Mouse (Mus musculus): Measurements from ENCODE around the gene Syt17. TPM values are rescaled to one million over a fixed set of nuclear protein-coding genes. Genes with fewer than 3 reads are reported as not detected.

Gene Syt17
- total and polyA plus RNA-seq, 3 experiments = not detected

GRCm38 (mm10) chr7:118414183-118414582 lies 33.8 kb downstream of the Syt17 start:
- Histone ChIP-seq H3K4me3 (replicated peaks in 1 of 3; ENCODE audit: low read depth in 2 of 3, low read length in 2 of 3, poor library complexity in 1 of 3) (no peak overlapping the region), H3K9ac (ENCODE audit: insufficient read depth, low read depth) (no peak overlapping the region), H3K79me2 (replicated peaks; ENCODE audit: control insufficient read depth, extremely low read depth, insufficient read depth, poor library complexity, severe bottlenecking) (no peaks in the 10 kb centered on the region), H3K27me3 (replicated peaks) (no peaks in the 10 kb centered on the region), H3K4me2 (ENCODE audit: insufficient read depth, low read depth, poor library complexity, severe bottlenecking) (no peak overlapping the region), H3K27ac (ENCODE audit: insufficient read depth, low read depth) (no peak overlapping the region), H3K4me1 (ENCODE audit: control insufficient read depth in 1 of 2, insufficient read depth in 2 of 2) (0 out of 4 replicates have a peak, but pooled peaks cover 0 to 3% of the 10 kb centered on the region in 2 experiments), H3K36me3 (replicated peaks in 1 of 2; ENCODE audit: control insufficient read depth in 1 of 2, insufficient read depth in 1 of 2, low read length in 1 of 2) (no peaks in the 10 kb centered on the region), H3K9me3 (replicated peaks; ENCODE audit: low read length) (no peaks in the 10 kb centered on the region)
- dilution Hi-C loops (cut with MboI; ENCODE audit: extremely low pct_ligation_motif_present, extremely low pct_unique_long_range_greater_than_20kb, low sequenced_read_pairs) = no loop called here
- no peak for TF ChIP-seq HCFC1 (IDR thresholded peaks at IDR 0.05; ENCODE audit: low read depth, low read length)
- TF ChIP-seq MEF2A (IDR thresholded peaks at IDR 0.05; ENCODE audit: borderline replicate concordance, low read depth, low read length) = no peak
- no peak for TF ChIP-seq USF2 (conservative IDR thresholded peaks at IDR 0.05; ENCODE audit: low read depth, low read length)
- TF ChIP-seq UBTF (IDR thresholded peaks at IDR 0.05; ENCODE audit: low read depth, low read length) = no peak
- in situ Hi-C loops (cut with MboI; ENCODE audit: low pct_ligation_motif_present, low pct_unique_long_range_greater_than_20kb, low sequenced_read_pairs) = loop anchor here (5.0 kb wide), 1 partner anchor 102 kb away; no protein-coding TSS in a partner anchor
- no peak for DNase-seq (ENCODE audit: extremely low read depth)

- no peak for DNase-seq (ENCODE audit: extremely low read depth)
- TF ChIP-seq CHD2 (IDR thresholded peaks at IDR 0.05; ENCODE audit: low read length) = no peak
- no peak for TF ChIP-seq USF1 (IDR thresholded peaks at IDR 0.05; ENCODE audit: low read depth, low read length)
- no peak for TF ChIP-seq E2F4 (IDR thresholded peaks at IDR 0.05; ENCODE audit: insufficient replicate concordance, low read depth, low read length)
- no peak for TF ChIP-seq RCOR1 (conservative IDR thresholded peaks at IDR 0.05; ENCODE audit: low read depth, low read length)
- TF ChIP-seq SMC3 (IDR thresholded peaks at IDR 0.05; ENCODE audit: low read depth, low read length) = no peak
- TF ChIP-seq PAX5 (IDR thresholded peaks at IDR 0.05; ENCODE audit: low read length) = no peak
- H3K4me2 ChIP-seq (ENCODE audit: insufficient read depth, low read depth, poor library complexity, severe bottlenecking) = no peak overlapping the region
- no peak overlapping the region for H3K27ac ChIP-seq (ENCODE audit: insufficient read depth, low read depth)
- dilution Hi-C loops (cut with MboI; ENCODE audit: extremely low pct_ligation_motif_present, extremely low pct_unique_long_range_greater_than_20kb, low sequenced_read_pairs) (no loop called here), in situ Hi-C loops (cut with MboI; ENCODE audit: low pct_ligation_motif_present, low pct_unique_long_range_greater_than_20kb, low sequenced_read_pairs) (loop anchor here (5.0 kb wide), 1 partner anchor 100 kb away; no protein-coding TSS in a partner anchor)
- no peak overlapping the region for H3K4me3 ChIP-seq (replicated peaks in 1 of 3; ENCODE audit: low read depth in 2 of 3, low read length in 2 of 3, poor library complexity in 1 of 3)
- 0 out of 4 replicates have a peak, but pooled peaks cover 0 to 3% of the 10 kb centered on the region in 2 experiments for H3K4me1 ChIP-seq (ENCODE audit: control insufficient read depth in 1 of 2, insufficient read depth in 2 of 2)
- no peaks in the 10 kb centered on the region for H3K79me2 ChIP-seq (replicated peaks; ENCODE audit: control insufficient read depth, extremely low read depth, insufficient read depth, poor library complexity, severe bottlenecking)
- H3K9me3 ChIP-seq (replicated peaks; ENCODE audit: low read length) = no peaks in the 10 kb centered on the region
- H3K36me3 ChIP-seq (replicated peaks in 1 of 2; ENCODE audit: control insufficient read depth in 1 of 2, insufficient read depth in 1 of 2, low read length in 1 of 2) = no peaks in the 10 kb centered on the region
- no peak overlapping the region for H3K9ac ChIP-seq (ENCODE audit: insufficient read depth, low read depth)
- no peaks in the 10 kb centered on the region for H3K27me3 ChIP-seq (replicated peaks)
These were observed 36.1 kb downstream of the Syt17 start for GRCm38 (mm10) chr7:118411877-118412276.

- H3K4me1 ChIP-seq (ENCODE audit: control insufficient read depth in 1 of 2, insufficient read depth in 2 of 2) = 0 out of 4 replicates have a peak, but pooled peaks cover 0 to 4% of the 10 kb centered on the region in 2 experiments
- H3K4me2 ChIP-seq (ENCODE audit: insufficient read depth, low read depth, poor library complexity, severe bottlenecking) = no peak overlapping the region
- dilution Hi-C loops (cut with MboI; ENCODE audit: extremely low pct_ligation_motif_present, extremely low pct_unique_long_range_greater_than_20kb, low sequenced_read_pairs) = no loop called here
- H3K4me3 ChIP-seq (replicated peaks in 1 of 3; ENCODE audit: low read depth in 2 of 3, low read length in 2 of 3, poor library complexity in 1 of 3) = no peak overlapping the region
- H3K27me3 ChIP-seq (replicated peaks) = no peaks in the 10 kb centered on the region
- H3K36me3 ChIP-seq (replicated peaks in 1 of 2; ENCODE audit: control insufficient read depth in 1 of 2, insufficient read depth in 1 of 2, low read length in 1 of 2) = no peaks in the 10 kb centered on the region
- DNase-seq (ENCODE audit: extremely low read depth) = peak; percentile 42
- no peaks in the 10 kb centered on the region for H3K79me2 ChIP-seq (replicated peaks; ENCODE audit: control insufficient read depth, extremely low read depth, insufficient read depth, poor library complexity, severe bottlenecking)
- no peaks in the 10 kb centered on the region for H3K9me3 ChIP-seq (replicated peaks; ENCODE audit: low read length)
- in situ Hi-C loops (cut with MboI; ENCODE audit: low pct_ligation_motif_present, low pct_unique_long_range_greater_than_20kb, low sequenced_read_pairs) = no loop called here
- H3K9ac ChIP-seq (ENCODE audit: insufficient read depth, low read depth) = no peak overlapping the region
- no peak overlapping the region for H3K27ac ChIP-seq (ENCODE audit: insufficient read depth, low read depth)
- TF ChIP-seq CTCF (conservative IDR thresholded peaks at IDR 0.05 in 1 of 2, IDR thresholded peaks at IDR 0.05 in 1 of 2; ENCODE audit: low read depth in 2 of 2, low read length in 2 of 2) (peak; percentile 40 to 89; a peak in 3 of 4 replicates), ZC3H11A (IDR thresholded peaks at IDR 0.05; ENCODE audit: low read depth, low read length) (peak; percentile 29), NELFE (IDR thresholded peaks at IDR 0.05; ENCODE audit: low read depth, low read length) (0 out of 2 replicates have a peak, but pooled peaks have one; percentile 40), ETS1 (conservative IDR thresholded peaks at IDR 0.05; ENCODE audit: low read depth, low read length) (no peak), RAD21 (IDR thresholded peaks at IDR 0.05; ENCODE audit: low read depth, low read length) (peak; percentile 90), SMC3 (IDR thresholded peaks at IDR 0.05; ENCODE audit: low read depth, low read length) (peak; percentile 80), MXI1 (IDR thresholded peaks at IDR 0.05; ENCODE audit: low read depth, low read length) (no peak)
These were observed 38.6 kb downstream of the Syt17 start for GRCm38 (mm10) chr7:118409421-118409820.
